Mouse (Mus musculus) myocyte (in vitro differentiated cells): ENCODE measurements around the gene Gramd1b.

Experiments used
- CEBPB ChIP-seq: IDR thresholded peaks from 2 replicates; pipeline ENCODE4 v1.6.1; 2011; ENCODE audit warnings: mild to moderate bottlenecking, moderate library complexity; ENCODE audit not compliant: poor library complexity, insufficient read depth, severe bottlenecking
- E2F4 ChIP-seq: IDR thresholded peaks from one replicate; pipeline ENCODE4 v1.6.1; 2011; ENCODE audit warnings: mild to moderate bottlenecking, control low read depth, moderate library complexity; ENCODE audit not compliant: insufficient read depth
- MAX ChIP-seq: IDR thresholded peaks from one replicate; pipeline ENCODE4 v1.6.1; 2011; ENCODE audit warnings: low read depth, mild to moderate bottlenecking, control low read depth
- POLR2AphosphoS2 ChIP-seq: IDR thresholded peaks from one replicate; pipeline ENCODE4 v1.6.1; 2011; ENCODE audit warnings: low read depth, control low read depth; ENCODE audit not compliant: insufficient read length
- TCF12 ChIP-seq: IDR thresholded peaks from one replicate; pipeline ENCODE4 v1.6.1; 2011; ENCODE audit warnings: mild to moderate bottlenecking, control low read depth; ENCODE audit not compliant: poor library complexity, insufficient read depth, severe bottlenecking

DNA sequence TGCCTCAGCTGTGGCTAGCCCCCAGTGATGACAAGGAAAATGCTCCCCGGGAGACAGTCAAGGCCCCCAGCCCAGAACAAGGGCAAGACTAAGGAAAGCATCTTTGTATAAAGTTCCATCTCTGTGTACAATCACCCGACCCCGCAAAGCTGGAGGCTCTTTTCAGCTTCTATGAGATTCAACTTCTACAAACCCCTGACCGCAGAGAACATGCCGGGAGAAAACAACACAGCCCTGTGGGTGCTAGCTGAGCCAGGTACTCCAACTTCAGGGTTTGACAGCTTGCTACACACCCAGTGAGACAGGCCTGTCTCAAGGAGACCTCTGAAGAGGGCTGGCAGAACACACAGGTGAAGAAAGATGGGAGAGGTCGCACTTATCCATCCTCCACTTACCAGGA, 155.7 kb downstream of the Gramd1b start:
- TF ChIP-seq E2F4 = no peak
- TF ChIP-seq POLR2AphosphoS2 = no peak
- TF ChIP-seq TCF12 = no peak
- no peak for TF ChIP-seq MAX
- no peak for TF ChIP-seq CEBPB
